Mouse (Mus musculus): ENCODE measurements around the gene Duox2.

DNA sequence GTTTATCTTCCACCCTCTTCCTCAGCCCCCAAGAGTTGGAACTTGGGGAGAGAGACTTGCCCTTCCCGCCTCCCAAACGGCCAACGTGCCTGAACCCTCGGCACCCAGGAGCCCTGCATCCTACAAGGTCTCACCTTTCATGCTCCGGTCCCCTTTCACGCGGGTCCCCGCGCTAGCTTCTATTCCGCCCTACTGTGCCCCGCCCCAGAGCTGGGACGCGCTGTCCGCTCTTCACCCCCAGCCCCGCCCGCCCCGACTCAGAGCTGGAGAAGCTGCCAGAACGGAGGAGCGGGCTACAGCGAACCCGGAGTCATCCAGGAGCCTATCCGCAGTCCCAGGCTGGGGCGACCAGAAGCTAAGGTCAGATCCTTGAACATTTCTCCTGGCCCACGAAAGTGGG, 15.3 kb upstream of the Duox2 start, which contains the start of gene Duoxa1:
- TF ChIP-seq CTCF (IDR thresholded peaks at IDR 0.05; ENCODE audit: extremely low read depth, insufficient read depth, low read length) (no peak), POLR2A (IDR thresholded peaks at IDR 0.05; ENCODE audit: extremely low read depth, insufficient read depth, low read length) (no peak)

Data from cortical plate, adult 2 months (tissue).